Mouse (Mus musculus) liver, embryonic 11.5 days (tissue): ENCODE data around the gene Ywhag. TPM values are rescaled to one million over a fixed set of nuclear protein-coding genes. Genes with fewer than 3 reads are reported as not detected.

ENCODE experiments used
- ATAC-seq: fragments of 200-750 bp; cut with Nextera tagmentation; replicated peaks from 2 replicates; pipeline ENCODE4 v1.8.0; 2017; ENCODE audit warnings: moderate number of reproducible peaks, mild to moderate bottlenecking, moderate TSS enrichment, moderate library complexity; ENCODE audit not compliant: low FRiP score
- DNase-seq: peaks from one replicate; pipeline ENCODE4 v3.0.0-alpha.2; 2017; ENCODE audit warnings: low spot score
- H3K27ac ChIP-seq: fragments of 300-500 bp; sonication (generic); 2 replicates; pipeline ENCODE4 v1.5.1; 2014; ENCODE audit warnings: mild to moderate bottlenecking, low read depth, low read length, control low read depth
- H3K27me3 ChIP-seq: fragments of 300-500 bp; sonication (generic); replicated peaks from 2 replicates; pipeline ENCODE4 v1.6.1; 2014; ENCODE audit warnings: low read length, mixed read lengths; ENCODE audit not compliant: control insufficient read depth, insufficient read depth
- H3K36me3 ChIP-seq: fragments of 300-500 bp; sonication (generic); 2 replicates; pipeline ENCODE4 v1.6.1; 2014; ENCODE audit warnings: mild to moderate bottlenecking, low read length, moderate library complexity, mixed read lengths; ENCODE audit not compliant: control insufficient read depth, insufficient read depth
- H3K4me1 ChIP-seq: fragments of 300-500 bp; sonication (generic); replicated peaks from 2 replicates; pipeline ENCODE4 v1.6.1; 2014; ENCODE audit warnings: low read length, mixed read lengths; ENCODE audit not compliant: control insufficient read depth, insufficient read depth
- H3K4me2 ChIP-seq: fragments of 300-500 bp; sonication (generic); 2 replicates; pipeline ENCODE4 v1.6.1; 2014; ENCODE audit warnings: mild to moderate bottlenecking, control low read depth, moderate library complexity
- H3K4me3 ChIP-seq: fragments of 300-500 bp; sonication (generic); 2 replicates; pipeline ENCODE4 v1.5.1; 2014; ENCODE audit warnings: low read depth, low read length, control low read depth
- H3K9ac ChIP-seq: fragments of 300-500 bp; sonication (generic); 2 replicates; pipeline ENCODE4 v1.6.1; 2014; ENCODE audit warnings: low read depth, low read length, control low read depth
- H3K9me3 ChIP-seq: fragments of 300-500 bp; sonication (generic); 2 replicates; pipeline ENCODE4 v1.6.1; 2016; ENCODE audit warnings: low read length, inconsistent platforms, mixed read lengths; ENCODE audit not compliant: control insufficient read depth
- WGBS: fragments of 180-500 bp; shearing (Covaris S2); extraction: QIAGEN DNeasy Blood & Tissue Kit; methylation state at CpG from one replicate; pipeline ENCODE4 v1.1.7; 2014; 5-methylcytosine and 5-hydroxymethylcytosine counted together
- polyA plus RNA-seq: library from polyadenylated mRNA; unstranded; fragments of >200 nt; fragmentation: Nextera tagmentation; extraction: Ambion mirVana; gene quantifications from 2 replicates; pipeline ENCODE4 v1.2.1, GENCODE M21; 2014

Gene Ywhag
- polyA plus RNA-seq, 1 experiment from 2014 or later, result 99.8 TPM

DNA sequence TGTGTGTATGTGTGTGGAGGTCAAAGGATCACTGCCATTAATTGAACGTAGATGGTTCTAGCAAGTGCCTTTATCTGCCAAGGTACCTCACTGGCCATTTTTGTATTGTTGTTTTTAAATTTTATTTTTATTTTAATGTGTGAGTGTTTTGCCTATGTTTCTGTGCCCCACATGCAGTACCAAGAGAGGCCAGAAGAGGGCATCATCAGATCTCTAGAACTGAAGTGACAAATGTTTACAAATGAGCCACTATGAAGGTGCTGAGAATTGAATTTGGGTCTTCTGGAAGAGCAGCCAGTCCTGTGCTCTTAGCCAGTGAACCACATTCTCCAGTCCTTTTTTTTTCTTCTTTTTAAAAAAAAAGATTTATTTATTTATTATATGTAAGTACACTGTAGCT lies 34.4 kb upstream of the Ywhag start:
- 0 out of 2 replicates have a peak, but pooled peaks cover 4% of the 10 kb centered on the region for H3K27me3 ChIP-seq
- H3K27ac ChIP-seq, result no peak overlapping the region
- H3K4me2 ChIP-seq, result no peak overlapping the region
- no peak for ATAC-seq
- H3K4me3 ChIP-seq, result no peak overlapping the region
- H3K9ac ChIP-seq, result no peak overlapping the region
- peaks cover 4% of the 10 kb centered on the region; the same call in 1 of the 2 replicates for H3K4me1 ChIP-seq
- no peaks in the 10 kb centered on the region for H3K9me3 ChIP-seq
- no peaks in the 10 kb centered on the region for H3K36me3 ChIP-seq
- WGBS, result 39% methylated on average over 1 of the region's 1 CpGs
- DNase-seq, result no peak

DNA sequence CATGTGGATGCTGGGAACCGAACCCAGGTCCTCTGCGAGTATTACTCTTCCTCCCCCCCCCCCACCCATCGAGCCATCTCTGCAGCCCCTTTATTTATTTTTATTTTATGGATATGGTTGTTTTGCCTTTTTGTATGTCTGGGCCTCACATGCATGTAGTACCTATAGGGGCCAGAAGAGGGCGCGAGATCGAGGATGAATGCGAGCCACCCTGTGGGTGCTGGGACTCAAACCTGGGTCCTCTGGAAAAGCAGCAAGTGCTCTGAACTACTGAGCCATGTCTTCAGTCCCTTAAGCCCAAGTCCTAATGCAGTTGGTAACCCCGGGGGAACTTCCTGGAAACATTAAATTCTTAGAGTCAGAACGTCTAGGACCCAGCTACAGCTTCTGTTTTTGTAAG lies 32.5 kb upstream of the Ywhag start:
- no peak for DNase-seq
- WGBS, result 59% methylated on average over 9 of the region's 9 CpGs
- H3K27ac ChIP-seq, result no peak overlapping the region
- no peak for ATAC-seq
- no peaks in the 10 kb centered on the region for H3K36me3 ChIP-seq
- H3K4me3 ChIP-seq, result no peak overlapping the region
- peaks cover 8% of the 10 kb centered on the region for H3K4me1 ChIP-seq
- H3K4me2 ChIP-seq, result no peak overlapping the region
- H3K27me3 ChIP-seq, result 0 out of 2 replicates have a peak, but pooled peaks cover 4% of the 10 kb centered on the region
- no peak overlapping the region for H3K9ac ChIP-seq
- H3K9me3 ChIP-seq, result no peaks in the 10 kb centered on the region

DNA sequence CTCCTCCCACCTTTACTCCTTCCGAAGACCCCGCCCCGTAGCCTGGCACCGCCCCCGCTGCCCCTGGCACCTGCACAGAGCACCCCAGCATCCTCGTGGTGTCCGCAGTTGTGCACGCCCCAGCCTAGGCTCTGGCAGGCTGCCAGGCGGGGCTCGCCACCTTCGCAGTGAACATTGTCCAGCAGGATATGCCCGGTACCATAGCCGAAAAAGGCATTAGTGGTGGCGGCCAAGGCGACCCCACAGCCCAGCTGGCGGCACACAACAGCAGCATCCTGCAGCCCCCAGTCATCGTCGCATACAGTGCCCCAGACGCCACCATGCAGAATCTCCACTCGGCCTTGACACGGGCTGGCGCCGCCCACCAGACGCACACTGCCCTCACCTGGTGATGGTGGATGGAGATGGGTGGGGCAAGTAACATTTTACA lies 31.1 kb upstream of the Ywhag start:
- H3K27me3 ChIP-seq, result 0 out of 2 replicates have a peak, but pooled peaks cover 4% of the 10 kb centered on the region
- no peak for DNase-seq
- no peak overlapping the region for H3K9ac ChIP-seq
- no peak overlapping the region for H3K27ac ChIP-seq
- H3K9me3 ChIP-seq, result no peaks in the 10 kb centered on the region
- WGBS, result 23% methylated on average over 24 of the region's 24 CpGs
- H3K4me2 ChIP-seq, result peak overlapping the region; percentile 47
- 0 out of 2 replicates have a peak overlapping the region, but pooled peaks have one; percentile 15 for H3K4me3 ChIP-seq
- H3K36me3 ChIP-seq, result no peaks in the 10 kb centered on the region
- peaks cover 21% of the 10 kb centered on the region for H3K4me1 ChIP-seq
- no peak for ATAC-seq

GRCm38 (mm10) chr5:135963280-135963627 lies 28.8 kb upstream of the Ywhag start:
- Histone ChIP-seq H3K27me3 (0 out of 2 replicates have a peak, but pooled peaks cover 4% of the 10 kb centered on the region), H3K4me1 (peaks cover 30% of the 10 kb centered on the region), H3K9ac (peak overlapping the region; percentile 78), H3K27ac (peak overlapping the region; percentile 95), H3K36me3 (no peaks in the 10 kb centered on the region), H3K4me3 (peak overlapping the region; percentile 61), H3K4me2 (peak overlapping the region; percentile 96), H3K9me3 (no peaks in the 10 kb centered on the region)
- ATAC-seq (no peak), DNase-seq (no peak)
- WGBS, result 5% methylated on average over 6 of the region's 6 CpGs

GRCm38 (mm10) chr5:135962492-135963279 lies 28.3 kb upstream of the Ywhag start:
- peak overlapping the region; percentile 95 for H3K27ac ChIP-seq
- no peaks in the 10 kb centered on the region for H3K9me3 ChIP-seq
- H3K4me1 ChIP-seq, result peaks cover 33% of the 10 kb centered on the region
- ATAC-seq (peak; percentile 92), DNase-seq (peak; percentile 96)
- H3K27me3 ChIP-seq, result 0 out of 2 replicates have a peak, but pooled peaks cover 4% of the 10 kb centered on the region
- H3K4me2 ChIP-seq, result peak overlapping the region; percentile 96
- under 1% methylated on average over 64 of the region's 64 CpGs for WGBS
- no peaks in the 10 kb centered on the region for H3K36me3 ChIP-seq
- H3K9ac ChIP-seq, result peak overlapping the region; percentile 78
- peak overlapping the region; percentile 61 for H3K4me3 ChIP-seq

- ATAC-seq (peak; percentile 75; the same call in 1 of the 2 replicates), DNase-seq (no peak)
- H3K27ac ChIP-seq, result peak overlapping the region; percentile 95
- H3K4me2 ChIP-seq, result peak overlapping the region; percentile 96
- H3K9me3 ChIP-seq, result no peaks in the 10 kb centered on the region
- H3K4me1 ChIP-seq, result peaks cover 35% of the 10 kb centered on the region
- no peaks in the 10 kb centered on the region for H3K36me3 ChIP-seq
- peak overlapping the region; percentile 61 for H3K4me3 ChIP-seq
- H3K27me3 ChIP-seq, result 0 out of 2 replicates have a peak, but pooled peaks cover 4% of the 10 kb centered on the region
- WGBS, result 0% methylated on average over 11 of the region's 11 CpGs
- peak overlapping the region; percentile 81 for H3K9ac ChIP-seq
Observed at GRCm38 (mm10) chr5:135962125-135962491, 27.7 kb upstream of the Ywhag start.

DNA sequence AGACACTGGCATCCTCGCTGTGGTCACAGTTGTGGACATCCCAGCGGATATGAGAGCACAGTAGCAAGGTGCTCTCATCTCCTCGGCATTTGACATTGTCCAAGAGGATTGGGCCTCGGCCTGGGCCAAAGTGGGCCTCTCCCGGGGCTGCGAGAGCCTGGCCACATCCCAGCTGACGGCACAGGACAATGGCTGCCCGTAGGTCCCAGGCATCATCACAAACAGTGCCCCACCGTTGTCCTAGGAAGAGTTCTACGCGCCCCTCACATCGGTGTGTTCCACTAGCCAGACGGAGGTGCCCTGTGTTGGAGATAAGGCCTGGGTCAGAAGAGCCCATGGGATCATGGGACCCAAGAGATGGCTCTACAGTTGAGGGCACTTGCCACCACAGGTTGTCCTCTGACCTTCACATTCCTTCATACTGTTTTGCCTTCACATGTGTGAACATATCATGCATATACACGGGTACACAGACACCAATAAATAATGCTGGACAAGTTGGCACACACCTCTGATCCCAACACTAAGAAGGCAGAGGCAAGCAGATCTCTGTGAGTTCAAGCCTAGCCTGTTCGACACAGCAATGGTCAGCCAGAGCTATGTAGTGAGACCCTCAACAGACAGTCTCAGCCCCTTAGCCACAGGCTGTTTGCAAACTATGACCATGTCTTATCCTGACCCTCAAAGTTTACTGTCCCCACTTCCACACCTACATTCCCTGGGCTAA lies 26.7 kb upstream of the Ywhag start:
- 88% methylated on average over 15 of the region's 15 CpGs for WGBS
- H3K27ac ChIP-seq, result peak overlapping the region; percentile 95
- peak overlapping the region; percentile 61; the same call in 1 of the 2 replicates for H3K4me3 ChIP-seq

GRCm38 (mm10) chr5:135959911-135960310 lies 25.5 kb upstream of the Ywhag start:
- Histone ChIP-seq H3K27ac (no peak overlapping the region), H3K4me3 (no peak overlapping the region), H3K9ac (no peak overlapping the region), H3K4me2 (no peak overlapping the region), H3K27me3 (no peaks in the 10 kb centered on the region), H3K9me3 (no peaks in the 10 kb centered on the region), H3K4me1 (peaks cover 37% of the 10 kb centered on the region), H3K36me3 (no peaks in the 10 kb centered on the region)
- ATAC-seq, result no peak
- DNase-seq, result no peak
- 86% methylated on average over 7 of the region's 7 CpGs for WGBS

More for the DNA sequence above, 26.7 kb upstream of the Ywhag start:
- Histone ChIP-seq H3K4me1 (peaks cover 41% of the 10 kb centered on the region), H3K4me2 (peak overlapping the region; percentile 96), H3K9me3 (no peaks in the 10 kb centered on the region), H3K36me3 (no peaks in the 10 kb centered on the region), H3K27me3 (0 out of 2 replicates have a peak, but pooled peaks cover 4% of the 10 kb centered on the region), H3K9ac (peak overlapping the region; percentile 81)
- DNase-seq, result no peak
- no peak for ATAC-seq
